Mouse (Mus musculus) lung, adult 2 months (tissue): Measurements from ENCODE around the gene Kctd21.

Source experiments
- CTCF ChIP-seq: fragments of 200-500 bp; IDR thresholded peaks from 2 replicates; pipeline ENCODE4 v1.5.1; 2011; ENCODE audit warnings: mild to moderate bottlenecking, low read length, control low read depth; ENCODE audit not compliant: insufficient read depth
- POLR2A ChIP-seq: fragments of 200-500 bp; IDR thresholded peaks from 2 replicates; pipeline ENCODE4 v1.6.1; 2011; ENCODE audit warnings: low read depth, mild to moderate bottlenecking, control low read depth, low read length, borderline replicate concordance; ENCODE audit errors: extremely low read depth

DNA sequence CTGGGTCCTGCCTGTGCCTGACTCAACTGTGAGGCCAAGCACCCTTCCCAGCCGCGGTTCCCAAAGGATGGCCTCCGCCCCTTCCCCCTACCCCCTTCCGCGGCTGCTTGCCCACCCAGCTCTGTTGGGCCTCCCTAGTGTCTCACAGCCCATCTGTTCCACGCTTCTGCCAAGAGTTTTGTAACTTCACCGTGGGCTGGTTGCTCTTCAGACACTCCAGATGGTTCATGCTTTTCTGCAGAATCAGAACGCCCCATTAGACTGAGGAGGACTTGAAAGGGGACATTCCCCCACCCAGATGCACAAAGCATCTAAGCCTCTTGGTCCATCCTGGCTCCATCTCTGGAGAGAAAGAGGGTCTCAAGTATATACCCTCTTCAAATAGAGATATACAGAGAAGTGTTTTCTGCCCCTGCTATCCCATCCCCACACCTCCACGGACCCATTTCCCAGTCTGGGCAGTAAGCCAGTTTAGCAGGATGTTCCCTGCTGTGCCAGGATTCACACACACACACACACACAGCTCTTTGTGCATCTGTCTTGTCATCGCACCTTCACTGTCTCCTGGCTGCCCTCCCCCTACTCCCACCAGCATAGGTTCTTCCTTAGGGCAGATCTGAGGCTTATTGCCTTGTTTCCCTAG is 13.2 kb downstream of the Kctd21 start:
- TF ChIP-seq POLR2A (no peak), CTCF (no peak)
